25 mouse cellular contexts compared by ENCODE assay signal in genomic region chr2:6559581-6559980, GRCm38 (mm10).
"Had no signal": no experiment of that assay in that cellular context is flagged by ENCODE, and none has a peak within 500 bp of the region (broad histone marks: within the 10 kb centered on the region; RNA-seq: fewer than 3 reads in every experiment).

No protein-coding gene starts in this region.

- DNase-seq: gastrocnemius, postnatal 14 days; gastrocnemius, postnatal 36 days; heart, adult 11 months; heart, adult 2 months; heart, postnatal 14 days; heart, postnatal 4 days; kidney, adult 18-20 months; kidney, adult 8-10 months; kidney, postnatal 10 days; kidney, postnatal 25 days; kidney, postnatal 4 days; liver had no signal

- H3K4me2 ChIP-seq: heart, embryonic 11.5 days; heart, embryonic 13.5 days; heart, embryonic 15.5 days; hindbrain, embryonic 12.5 days; hindbrain, embryonic 14.5 days; intestine, embryonic 15.5 days; limb, embryonic 12.5 days; liver, embryonic 11.5 days had no signal

- H3K27me3 ChIP-seq: heart, embryonic 13.5 days; heart, embryonic 15.5 days; hindbrain, embryonic 12.5 days; intestine, embryonic 15.5 days; limb, embryonic 12.5 days had no signal

- H3K27ac ChIP-seq: heart, adult 2 months; heart, embryonic 13.5 days; heart, embryonic 15.5 days; hindbrain, embryonic 10.5 days; hindbrain, embryonic 12.5 days; hindbrain, embryonic 14.5 days; intestine, embryonic 15.5 days; left cerebral cortex, adult 2 months; limb, embryonic 12.5 days had no signal

- ATAC-seq: hindbrain, embryonic 16.5 days; inflammation-experienced regulatory T-cells, adult 6 months; intestine, embryonic 15.5 days; intestine, postnatal 0 days had no signal

- H3K4me3 ChIP-seq: heart, adult 2 months; heart, embryonic 13.5 days; heart, embryonic 15.5 days; hindbrain, embryonic 10.5 days; hindbrain, embryonic 12.5 days; intestine, embryonic 15.5 days; left cerebral cortex, adult 2 months; limb, embryonic 12.5 days had no signal

- H3K4me1 ChIP-seq: heart, embryonic 13.5 days; heart, embryonic 15.5 days; hindbrain, embryonic 10.5 days; hindbrain, embryonic 12.5 days; intestine, embryonic 15.5 days; limb, embryonic 12.5 days had no signal

- H3K9ac ChIP-seq: heart, embryonic 13.5 days; heart, embryonic 15.5 days; hindbrain, embryonic 12.5 days; hindbrain, embryonic 14.5 days; intestine, embryonic 15.5 days; limb, embryonic 12.5 days had no signal

- H3K9me3 ChIP-seq: heart, embryonic 13.5 days; heart, embryonic 15.5 days; hindbrain, embryonic 10.5 days; hindbrain, embryonic 12.5 days; intestine, embryonic 15.5 days; limb, embryonic 12.5 days had no signal

- H3K36me3 ChIP-seq: heart, embryonic 15.5 days; intestine, embryonic 15.5 days; limb, embryonic 12.5 days had no signal
